Mouse (Mus musculus): ENCODE results near the gene Pgap3. TPM values are rescaled to one million over a fixed set of nuclear protein-coding genes. Genes with fewer than 3 reads are reported as not detected.
A peak's percentile ranks its signal among the peaks of the same experiment; 100 is the strongest.

Gene Pgap3
- 0.34 and 4.8 TPM in 2 replicates for total RNA-seq (2017)

- ATAC-seq (replicated peaks; ENCODE audit: low read depth, poor library complexity, severe bottlenecking): peak; percentile 89
Observed at GRCm38 (mm10) chr11:98400161-98400726, at the start of gene Pgap3. TSS of gene Pgap3 (minus strand) at chr11:98400490.

- ATAC-seq (replicated peaks; ENCODE audit: low read depth, poor library complexity, severe bottlenecking): no peak
Observed at GRCm38 (mm10) chr11:98449419-98449818, 49.1 kb upstream of the Pgap3 start.

- ATAC-seq (replicated peaks; ENCODE audit: low read depth, poor library complexity, severe bottlenecking): no peak
Observed at GRCm38 (mm10) chr11:98448191-98448790, 48.0 kb upstream of the Pgap3 start.

- ATAC-seq (replicated peaks; ENCODE audit: low read depth, poor library complexity, severe bottlenecking): no peak
Observed at GRCm38 (mm10) chr11:98447475-98447834, 47.2 kb upstream of the Pgap3 start.

GRCm38 (mm10) chr11:98446562-98447474, 46.5 kb upstream of the Pgap3 start:
- no peak for ATAC-seq (replicated peaks; ENCODE audit: low read depth, poor library complexity, severe bottlenecking)

GRCm38 (mm10) chr11:98446213-98446561, 45.9 kb upstream of the Pgap3 start, which contains the start of gene Grb7:
TSS of gene Grb7 (plus strand) at chr11:98446394.
- ATAC-seq (replicated peaks; ENCODE audit: low read depth, poor library complexity, severe bottlenecking): no peak

- no peak for ATAC-seq (replicated peaks; ENCODE audit: low read depth, poor library complexity, severe bottlenecking)
Observed at GRCm38 (mm10) chr11:98445679-98446078, 45.4 kb upstream of the Pgap3 start.

GRCm38 (mm10) chr11:98445238-98445637, 44.9 kb upstream of the Pgap3 start:
- ATAC-seq (replicated peaks; ENCODE audit: low read depth, poor library complexity, severe bottlenecking): no peak

GRCm38 (mm10) chr11:98443688-98444087, 43.4 kb upstream of the Pgap3 start:
- ATAC-seq (replicated peaks; ENCODE audit: low read depth, poor library complexity, severe bottlenecking): no peak

- ATAC-seq (replicated peaks; ENCODE audit: low read depth, poor library complexity, severe bottlenecking): peak; percentile 92
Observed at GRCm38 (mm10) chr11:98438331-98439158, 38.3 kb upstream of the Pgap3 start, which contains the start of gene Mien1. TSS of gene Mien1 (minus strand) at chr11:98438991.

GRCm38 (mm10) chr11:98437441-98437840, 37.2 kb upstream of the Pgap3 start:
- no peak for ATAC-seq (replicated peaks; ENCODE audit: low read depth, poor library complexity, severe bottlenecking)

GRCm38 (mm10) chr11:98435723-98436122, 35.4 kb upstream of the Pgap3 start:
- no peak for ATAC-seq (replicated peaks; ENCODE audit: low read depth, poor library complexity, severe bottlenecking)

GRCm38 (mm10) chr11:98431743-98432502, 31.6 kb upstream of the Pgap3 start:
- no peak for ATAC-seq (replicated peaks; ENCODE audit: low read depth, poor library complexity, severe bottlenecking)

GRCm38 (mm10) chr11:98428436-98428835, 28.1 kb upstream of the Pgap3 start:
- ATAC-seq (replicated peaks; ENCODE audit: low read depth, poor library complexity, severe bottlenecking): no peak

GRCm38 (mm10) chr11:98426592-98426991, 26.3 kb upstream of the Pgap3 start:
- ATAC-seq (replicated peaks; ENCODE audit: low read depth, poor library complexity, severe bottlenecking): no peak

- no peak for ATAC-seq (replicated peaks; ENCODE audit: low read depth, poor library complexity, severe bottlenecking)
Observed at GRCm38 (mm10) chr11:98418939-98419547, 18.8 kb upstream of the Pgap3 start.

GRCm38 (mm10) chr11:98418273-98418672, 18.0 kb upstream of the Pgap3 start:
- no peak for ATAC-seq (replicated peaks; ENCODE audit: low read depth, poor library complexity, severe bottlenecking)

- no peak for ATAC-seq (replicated peaks; ENCODE audit: low read depth, poor library complexity, severe bottlenecking)
Observed at GRCm38 (mm10) chr11:98417074-98417473, 16.8 kb upstream of the Pgap3 start.

- ATAC-seq (replicated peaks; ENCODE audit: low read depth, poor library complexity, severe bottlenecking): 0 out of 2 replicates have a peak, but pooled peaks have one; percentile 5
Observed at GRCm38 (mm10) chr11:98414162-98414561, 13.9 kb upstream of the Pgap3 start.

Data from common myeloid progenitor, adult 5-6 weeks (primary cell).